Mouse (Mus musculus) kidney, adult 2 months (tissue): ENCODE measurements around the gene Rgs11.

Source experiments
- CTCF ChIP-seq: fragments of 200-500 bp; conservative IDR thresholded peaks from 2 replicates; pipeline ENCODE4 v1.5.1; 2011; ENCODE audit warnings: low read depth, mild to moderate bottlenecking, control low read depth, low read length, moderate library complexity, mixed read lengths; ENCODE audit not compliant: insufficient read depth, insufficient read length
- POLR2A ChIP-seq: fragments of 200-500 bp; IDR thresholded peaks from one replicate; pipeline ENCODE4 v1.6.1; 2011; ENCODE audit warnings: low read depth, low read length, control low read depth

DNA sequence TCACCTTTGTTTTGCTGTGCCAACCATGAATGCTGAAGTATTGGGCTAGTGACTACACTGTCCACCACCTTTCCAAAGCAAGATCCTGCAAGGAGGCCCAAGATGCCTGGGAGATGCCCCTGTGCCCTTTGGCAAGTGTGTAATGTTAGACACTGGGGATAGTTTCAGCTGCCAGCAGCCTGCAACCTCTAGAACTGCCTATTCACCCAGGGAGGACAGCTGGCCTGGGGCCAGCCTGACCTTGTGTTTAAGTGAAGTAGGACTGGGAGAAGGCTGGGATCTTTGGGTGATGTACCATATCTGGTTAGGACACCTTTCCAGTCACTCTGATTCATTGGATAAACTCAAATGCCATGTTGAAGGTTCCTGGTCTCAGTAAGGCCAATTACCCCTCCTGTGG lies 753 bp upstream of the Rgs11 start:
- TF ChIP-seq CTCF, result no peak
- no peak for TF ChIP-seq POLR2A
